Mouse (Mus musculus): ENCODE results near the gene Rbm17.

DNA sequence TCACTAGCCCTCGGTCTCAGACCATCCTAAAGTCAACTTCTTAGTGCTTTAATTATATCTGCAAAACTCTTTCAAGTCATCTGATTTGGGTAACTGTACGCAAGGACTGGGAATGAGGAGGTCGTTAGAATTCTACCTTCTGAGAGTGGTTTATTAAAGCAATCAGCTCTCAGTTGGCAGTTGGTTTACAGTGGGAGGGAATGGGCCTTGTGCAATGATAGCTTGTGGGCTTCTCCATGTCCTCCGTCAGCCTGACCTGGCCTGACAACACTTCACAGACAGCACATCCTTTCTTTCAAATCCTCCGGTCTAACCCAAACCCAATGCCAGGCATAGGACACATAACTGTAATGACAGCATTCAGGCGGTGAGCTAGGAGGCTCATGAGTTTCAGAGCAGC, 39.2 kb downstream of the Rbm17 start:
- TF ChIP-seq POLR2A (IDR thresholded peaks at IDR 0.05; ENCODE audit: extremely low read depth, insufficient read depth, low read length) (no peak), CTCF (IDR thresholded peaks at IDR 0.05; ENCODE audit: low read depth, low read length) (no peak)
